Mouse (Mus musculus) gastrocnemius, adult 2 months (tissue): ENCODE data around the gene Dennd2a. TPM values are rescaled to one million over a fixed set of nuclear protein-coding genes. Genes with fewer than 3 reads are reported as not detected.

Experiments used
- DNase-seq: peaks from one replicate; pipeline ENCODE4 v3.0.0; 2022
- H3K27ac ChIP-seq: fragments of 200-600 bp; 2 replicates; pipeline ENCODE4 v1.8.1; 2022; ENCODE audit warnings: mild to moderate bottlenecking
- H3K4me3 ChIP-seq: fragments of 200-600 bp; 2 replicates; pipeline ENCODE4 v1.8.1; 2022; ENCODE audit warnings: mild to moderate bottlenecking, moderate library complexity
- CTCF ChIP-seq: fragments of 200-600 bp; IDR thresholded peaks from 2 replicates; pipeline ENCODE4 v1.8.1; 2022; ENCODE audit warnings: antibody characterized with exemption, mild to moderate bottlenecking, moderate library complexity
- intact Hi-C: fragments of 180-260 bp; cut with DNase I; formaldehyde crosslinking; loops from one replicate; pipeline ENCODE4 v1.15.1; 2025
- long read RNA-seq, 2 experiments: library from polyadenylated mRNA; stranded (forward); transcript quantifications; one replicate each; pipeline ENCODE4 v2.0.0; 2021
- total RNA-seq, 2 experiments: library from RNA; stranded (reverse); gene quantifications; 2 replicates each; pipeline ENCODE4 v1.2.3; 2021

The Dennd2a gene
- total RNA-seq = 1 to 10 TPM; 3.3 to 4.4 TPM
- long read RNA-seq, experiment 1, full-length matches to known transcripts = 2 of 7 reads
- long read RNA-seq, experiment 1, partial matches to known transcripts = 1 of 7 reads
- long read RNA-seq, experiment 1, other reads (novel, unspliced or antisense) = 4 of 7 reads
- long read RNA-seq, experiment 2, full-length matches to known transcripts = 3 of 4 reads
- long read RNA-seq, experiment 2, partial matches to known transcripts = 1 of 4 reads
- long read RNA-seq, experiment 2, other reads (novel, unspliced or antisense) = 0 of 4 reads

- H3K4me3 ChIP-seq = peak within 1 kb of the TSS; percentile 88
- TF ChIP-seq CTCF = no peak
- intact Hi-C loops = no loop called here
- H3K27ac ChIP-seq = peak within 1 kb of the TSS; percentile 86
- DNase-seq = peak; percentile 87
Observed at GRCm38 (mm10) chr6:39557723-39558261, at the start of gene Dennd2a. TSS of gene Dennd2a (minus strand) at chr6:39557867.

- intact Hi-C loops = no loop called here
- TF ChIP-seq CTCF = no peak
- no peak for DNase-seq
- Histone ChIP-seq H3K27ac (no peak overlapping the region), H3K4me3 (no peak overlapping the region)
Observed at GRCm38 (mm10) chr6:39607365-39607764, 49.7 kb upstream of the Dennd2a start.

- no peak overlapping the region for H3K27ac ChIP-seq
- no peak overlapping the region for H3K4me3 ChIP-seq
- DNase-seq = no peak
- TF ChIP-seq CTCF = no peak
- intact Hi-C loops = no loop called here
Observed at GRCm38 (mm10) chr6:39606862-39607261, 49.2 kb upstream of the Dennd2a start.

GRCm38 (mm10) chr6:39606056-39606455 is 48.4 kb upstream of the Dennd2a start:
- Histone ChIP-seq H3K27ac (no peak overlapping the region), H3K4me3 (no peak overlapping the region)
- TF ChIP-seq CTCF = no peak
- intact Hi-C loops = no loop called here
- no peak for DNase-seq

GRCm38 (mm10) chr6:39604565-39604964 is 46.9 kb upstream of the Dennd2a start:
- Histone ChIP-seq H3K4me3 (no peak overlapping the region), H3K27ac (no peak overlapping the region)
- TF ChIP-seq CTCF = no peak
- DNase-seq = no peak
- intact Hi-C loops = no loop called here

GRCm38 (mm10) chr6:39601828-39602227 is 44.2 kb upstream of the Dennd2a start:
- Histone ChIP-seq H3K4me3 (no peak overlapping the region), H3K27ac (no peak overlapping the region)
- no peak for DNase-seq
- TF ChIP-seq CTCF = no peak
- intact Hi-C loops = no loop called here

GRCm38 (mm10) chr6:39600851-39601250 is 43.2 kb upstream of the Dennd2a start:
- intact Hi-C loops = no loop called here
- no peak overlapping the region for H3K4me3 ChIP-seq

GRCm38 (mm10) chr6:39592401-39593214 is 34.9 kb upstream of the Dennd2a start, which contains the start of gene Ndufb2:
TSS of gene Ndufb2 (plus strand) at chr6:39592574.
- DNase-seq = peak; percentile 96
- Histone ChIP-seq H3K27ac (peak within 1 kb of the TSS; percentile 98), H3K4me3 (peak within 1 kb of the TSS; percentile 83)
- intact Hi-C loops = loop anchor here (5.0 kb wide), 1 partner anchor 135 kb away; the partner anchor contains the start of gene Braf
- no peak for TF ChIP-seq CTCF

More at GRCm38 (mm10) chr6:39600851-39601250, 43.2 kb upstream of the Dennd2a start:
- no peak overlapping the region for H3K27ac ChIP-seq
- no peak for DNase-seq
- no peak for TF ChIP-seq CTCF

GRCm38 (mm10) chr6:39591481-39591880 is 33.8 kb upstream of the Dennd2a start:
- peak overlapping the region; percentile 98 for H3K27ac ChIP-seq
- intact Hi-C loops = loop anchor here (5.0 kb wide), 1 partner anchor 136 kb away; the partner anchor contains the start of gene Braf
- peak overlapping the region; percentile 83 for H3K4me3 ChIP-seq
- no peak for TF ChIP-seq CTCF
- no peak for DNase-seq

- Histone ChIP-seq H3K27ac (no peak within 1 kb of the TSS), H3K4me3 (no peak within 1 kb of the TSS)
- no peak for TF ChIP-seq CTCF
- intact Hi-C loops = no loop called here
- no peak for DNase-seq
Observed at GRCm38 (mm10) chr6:39585517-39585916, 27.9 kb upstream of the Dennd2a start, which contains the start of gene Gm42420. TSS of gene Gm42420 (plus strand) at chr6:39585753.

GRCm38 (mm10) chr6:39581087-39581784 is 23.6 kb upstream of the Dennd2a start:
- Histone ChIP-seq H3K27ac (no peak overlapping the region), H3K4me3 (no peak overlapping the region)
- no peak for DNase-seq
- TF ChIP-seq CTCF = no peak
- intact Hi-C loops = no loop called here

GRCm38 (mm10) chr6:39580558-39580957 is 22.9 kb upstream of the Dennd2a start:
- intact Hi-C loops = no loop called here
- TF ChIP-seq CTCF = no peak
- no peak for DNase-seq
- H3K4me3 ChIP-seq = no peak overlapping the region
- H3K27ac ChIP-seq = no peak overlapping the region

GRCm38 (mm10) chr6:39579552-39579951 is 21.9 kb upstream of the Dennd2a start:
- no peak overlapping the region for H3K27ac ChIP-seq
- no peak for TF ChIP-seq CTCF
- DNase-seq = no peak
- intact Hi-C loops = no loop called here
- H3K4me3 ChIP-seq = no peak overlapping the region
